Mouse (Mus musculus): ENCODE results near the gene Ccdc12.

- TF ChIP-seq GATA1 (IDR thresholded peaks at IDR 0.05; ENCODE audit: borderline replicate concordance, low read length) (no peak), FLI1 (IDR thresholded peaks at IDR 0.05; ENCODE audit: low read length) (no peak)
Observed at GRCm38 (mm10) chr9:110635225-110635624, 21.1 kb upstream of the Ccdc12 start.

Data from megakaryocyte, embryonic 14.5 days (primary cell).